Mouse (Mus musculus): ENCODE results near the gene Dohh. TPM values are rescaled to one million over a fixed set of nuclear protein-coding genes. Genes with fewer than 3 reads are reported as not detected.

Dohh gene
- polyA plus RNA-seq, 1 experiment from 2014 or later: 61.0 TPM

GRCm38 (mm10) chr10:81417227-81418215, 33.3 kb downstream of the Dohh start:
- no peak overlapping the region for H3K4me3 ChIP-seq (ENCODE audit: low read depth, low read length)
- peaks cover 4% of the 10 kb centered on the region; the same call in 1 of the 2 replicates for H3K36me3 ChIP-seq (ENCODE audit: control insufficient read depth, insufficient read depth, low read length)
- H3K27ac ChIP-seq (ENCODE audit: low read depth, low read length): peak overlapping the region; percentile 31
- peaks cover 24% of the 10 kb centered on the region; the same call in 1 of the 2 replicates for H3K4me1 ChIP-seq (ENCODE audit: control insufficient read depth, insufficient read depth, low read length)
- H3K4me2 ChIP-seq (ENCODE audit: low read depth, low read length): peak overlapping the region; percentile 39
- ATAC-seq (ENCODE audit: low read depth): no peak
- H3K9me3 ChIP-seq (ENCODE audit: control insufficient read depth, low read length): no peaks in the 10 kb centered on the region
- 46% methylated on average over 12 of the region's 12 CpGs for WGBS
- H3K9ac ChIP-seq (replicated peaks; ENCODE audit: low read depth, low read length): 0 out of 2 replicates have a peak overlapping the region, but pooled peaks have one; percentile 7
- H3K27me3 ChIP-seq (ENCODE audit: control insufficient read depth, insufficient read depth, low read length): no peaks in the 10 kb centered on the region

- no peak overlapping the region for H3K27ac ChIP-seq (ENCODE audit: low read depth, low read length)
- H3K4me2 ChIP-seq (ENCODE audit: low read depth, low read length): no peak overlapping the region
- 45% methylated on average over 11 of the region's 11 CpGs for WGBS
These were observed 34.2 kb downstream of the Dohh start for GRCm38 (mm10) chr10:81418216-81419070.

GRCm38 (mm10) chr10:81419111-81419928, 35.1 kb downstream of the Dohh start:
- no peak overlapping the region for H3K4me2 ChIP-seq (ENCODE audit: low read depth, low read length)
- peaks cover 21% of the 10 kb centered on the region; the same call in 1 of the 2 replicates for H3K4me1 ChIP-seq (ENCODE audit: control insufficient read depth, insufficient read depth, low read length)
- no peak for ATAC-seq (ENCODE audit: low read depth)
- H3K9ac ChIP-seq (replicated peaks; ENCODE audit: low read depth, low read length): no peak overlapping the region
- H3K36me3 ChIP-seq (ENCODE audit: control insufficient read depth, insufficient read depth, low read length): peaks cover 4% of the 10 kb centered on the region; the same call in 1 of the 2 replicates
- H3K27me3 ChIP-seq (ENCODE audit: control insufficient read depth, insufficient read depth, low read length): no peaks in the 10 kb centered on the region
- WGBS: 91% methylated on average over 10 of the region's 10 CpGs
- H3K27ac ChIP-seq (ENCODE audit: low read depth, low read length): no peak overlapping the region
- H3K9me3 ChIP-seq (ENCODE audit: control insufficient read depth, low read length): no peaks in the 10 kb centered on the region
- H3K4me3 ChIP-seq (ENCODE audit: low read depth, low read length): no peak overlapping the region

More at GRCm38 (mm10) chr10:81418216-81419070, 34.2 kb downstream of the Dohh start:
- H3K4me3 ChIP-seq (ENCODE audit: low read depth, low read length): no peak overlapping the region
- H3K9me3 ChIP-seq (ENCODE audit: control insufficient read depth, low read length): no peaks in the 10 kb centered on the region
- H3K27me3 ChIP-seq (ENCODE audit: control insufficient read depth, insufficient read depth, low read length): no peaks in the 10 kb centered on the region
- H3K9ac ChIP-seq (replicated peaks; ENCODE audit: low read depth, low read length): 0 out of 2 replicates have a peak overlapping the region, but pooled peaks have one; percentile 25
- H3K4me1 ChIP-seq (ENCODE audit: control insufficient read depth, insufficient read depth, low read length): peaks cover 24% of the 10 kb centered on the region; the same call in 1 of the 2 replicates
- no peak for ATAC-seq (ENCODE audit: low read depth)
- H3K36me3 ChIP-seq (ENCODE audit: control insufficient read depth, insufficient read depth, low read length): peaks cover 4% of the 10 kb centered on the region; the same call in 1 of the 2 replicates

- no peak overlapping the region for H3K4me3 ChIP-seq (ENCODE audit: low read depth, low read length)
- no peak for ATAC-seq (ENCODE audit: low read depth)
- H3K27ac ChIP-seq (ENCODE audit: low read depth, low read length): no peak overlapping the region
- peaks cover 4% of the 10 kb centered on the region; the same call in 1 of the 2 replicates for H3K36me3 ChIP-seq (ENCODE audit: control insufficient read depth, insufficient read depth, low read length)
- H3K4me1 ChIP-seq (ENCODE audit: control insufficient read depth, insufficient read depth, low read length): peaks cover 20% of the 10 kb centered on the region
- H3K27me3 ChIP-seq (ENCODE audit: control insufficient read depth, insufficient read depth, low read length): no peaks in the 10 kb centered on the region
- 83% methylated on average over 40 of the region's 40 CpGs for WGBS
- H3K9me3 ChIP-seq (ENCODE audit: control insufficient read depth, low read length): no peaks in the 10 kb centered on the region
- H3K9ac ChIP-seq (replicated peaks; ENCODE audit: low read depth, low read length): no peak overlapping the region
- H3K4me2 ChIP-seq (ENCODE audit: low read depth, low read length): no peak overlapping the region
These were observed 36.1 kb downstream of the Dohh start for GRCm38 (mm10) chr10:81420191-81420767.

DNA sequence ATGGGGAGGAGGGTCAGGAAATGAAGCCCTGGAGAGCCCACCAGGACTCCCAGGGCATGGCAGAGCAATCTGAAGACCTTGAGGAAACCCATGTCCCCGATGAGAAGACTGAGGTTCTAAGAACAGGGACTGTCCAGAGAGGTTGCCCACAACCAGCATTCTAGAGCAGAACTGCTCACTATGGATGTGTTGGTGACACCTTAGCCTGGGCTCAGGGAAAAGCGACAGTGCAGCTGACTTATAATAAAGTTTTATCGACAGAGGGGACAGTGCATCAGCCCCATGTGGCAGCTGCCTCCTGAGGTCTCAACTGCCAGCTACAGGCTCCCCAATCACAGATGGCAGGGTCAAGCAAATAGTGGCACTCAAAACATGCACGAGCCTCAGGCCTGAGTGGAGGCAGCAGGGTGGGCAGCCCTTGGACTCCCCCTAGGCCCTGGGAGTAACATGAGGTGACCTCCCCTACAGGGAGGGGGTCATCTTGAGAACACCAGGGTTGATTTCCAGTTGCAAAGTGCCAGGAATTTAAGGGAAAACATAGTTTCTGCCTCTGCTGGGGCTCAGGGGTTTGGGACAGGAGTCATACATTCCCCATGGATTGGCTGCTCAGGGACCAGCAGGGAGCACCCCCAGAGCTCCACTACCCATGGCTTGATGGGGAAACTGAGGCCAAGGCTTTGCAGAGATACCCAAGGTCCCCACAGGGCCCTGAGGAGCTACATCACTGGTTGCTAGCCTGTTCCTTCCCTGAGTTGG, 37.0 kb downstream of the Dohh start:
- no peak for ATAC-seq (ENCODE audit: low read depth)
- H3K4me1 ChIP-seq (ENCODE audit: control insufficient read depth, insufficient read depth, low read length): peaks cover 24% of the 10 kb centered on the region
- 82% methylated on average over 4 of the region's 4 CpGs for WGBS

DNA sequence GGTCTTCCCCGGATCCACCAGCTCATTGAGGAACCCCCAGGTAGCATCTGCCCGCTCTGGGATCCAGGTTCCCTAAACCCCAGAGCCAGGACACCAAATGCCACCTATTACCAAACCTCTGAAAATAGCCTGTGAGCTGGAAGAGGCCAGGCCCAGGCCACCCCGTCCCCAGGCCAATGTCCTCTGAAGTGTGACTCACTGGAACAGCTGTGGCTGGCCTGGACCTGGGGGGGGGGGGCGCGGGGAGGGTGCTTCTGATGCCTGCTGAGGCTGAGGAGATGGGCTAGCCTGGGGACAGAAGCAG, 37.5 kb downstream of the Dohh start:
- Histone ChIP-seq H3K4me3 (ENCODE audit: low read depth, low read length) (no peak overlapping the region), H3K27ac (ENCODE audit: low read depth, low read length) (no peak overlapping the region), H3K4me1 (ENCODE audit: control insufficient read depth, insufficient read depth, low read length) (peaks cover 28% of the 10 kb centered on the region), H3K36me3 (ENCODE audit: control insufficient read depth, insufficient read depth, low read length) (peaks cover 4% of the 10 kb centered on the region; the same call in 1 of the 2 replicates), H3K27me3 (ENCODE audit: control insufficient read depth, insufficient read depth, low read length) (no peaks in the 10 kb centered on the region), H3K4me2 (ENCODE audit: low read depth, low read length) (no peak overlapping the region), H3K9me3 (ENCODE audit: control insufficient read depth, low read length) (no peaks in the 10 kb centered on the region), H3K9ac (replicated peaks; ENCODE audit: low read depth, low read length) (no peak overlapping the region)
- 80% methylated on average over 5 of the region's 5 CpGs for WGBS
- no peak for ATAC-seq (ENCODE audit: low read depth)

More for the DNA sequence above, 37.0 kb downstream of the Dohh start:
- no peaks in the 10 kb centered on the region for H3K9me3 ChIP-seq (ENCODE audit: control insufficient read depth, low read length)
- H3K4me2 ChIP-seq (ENCODE audit: low read depth, low read length): no peak overlapping the region
- no peak overlapping the region for H3K9ac ChIP-seq (replicated peaks; ENCODE audit: low read depth, low read length)
- H3K27me3 ChIP-seq (ENCODE audit: control insufficient read depth, insufficient read depth, low read length): no peaks in the 10 kb centered on the region
- no peak overlapping the region for H3K27ac ChIP-seq (ENCODE audit: low read depth, low read length)
- no peak overlapping the region for H3K4me3 ChIP-seq (ENCODE audit: low read depth, low read length)
- H3K36me3 ChIP-seq (ENCODE audit: control insufficient read depth, insufficient read depth, low read length): peaks cover 4% of the 10 kb centered on the region; the same call in 1 of the 2 replicates

- peaks cover 4% of the 10 kb centered on the region; the same call in 1 of the 2 replicates for H3K36me3 ChIP-seq (ENCODE audit: control insufficient read depth, insufficient read depth, low read length)
- peaks cover under 1% of the 10 kb centered on the region; the same call in 1 of the 2 replicates for H3K27me3 ChIP-seq (ENCODE audit: control insufficient read depth, insufficient read depth, low read length)
- ATAC-seq (ENCODE audit: low read depth): no peak
- no peak overlapping the region for H3K4me2 ChIP-seq (ENCODE audit: low read depth, low read length)
- no peaks in the 10 kb centered on the region for H3K9me3 ChIP-seq (ENCODE audit: control insufficient read depth, low read length)
- no peak overlapping the region for H3K27ac ChIP-seq (ENCODE audit: low read depth, low read length)
- H3K4me3 ChIP-seq (ENCODE audit: low read depth, low read length): no peak overlapping the region
- peaks cover 28% of the 10 kb centered on the region for H3K4me1 ChIP-seq (ENCODE audit: control insufficient read depth, insufficient read depth, low read length)
- H3K9ac ChIP-seq (replicated peaks; ENCODE audit: low read depth, low read length): no peak overlapping the region
- 88% methylated on average over 6 of the region's 6 CpGs for WGBS
These were observed 38.0 kb downstream of the Dohh start for GRCm38 (mm10) chr10:81422191-81422590.

Data from neural tube, embryonic 14.5 days (tissue).